Mouse (Mus musculus): ENCODE results near the gene Il11ra1.

- no peak for TF ChIP-seq EP300 (optimal IDR thresholded peaks at IDR 0.05)
- no peak for TF ChIP-seq CTCF (IDR thresholded peaks at IDR 0.05; ENCODE audit: low read depth)
Observed at GRCm38 (mm10) chr4:41712421-41713196, 12.8 kb downstream of the Il11ra1 start.
